Mouse (Mus musculus) intestine, embryonic 14.5 days (tissue): ENCODE measurements around the gene Brpf1. TPM values are rescaled to one million over a fixed set of nuclear protein-coding genes. Genes with fewer than 3 reads are reported as not detected.

Experiments
- ATAC-seq: fragments of 200-750 bp; cut with Nextera tagmentation; replicated peaks from 2 replicates; pipeline ENCODE4 v1.8.0; 2017; ENCODE audit warnings: low read depth, moderate number of reproducible peaks, moderate TSS enrichment, moderate library complexity; ENCODE audit not compliant: low FRiP score, low TSS enrichment
- DNase-seq: peaks from one replicate; pipeline ENCODE4 v3.0.0-alpha.2; 2018; ENCODE audit warnings: low spot score
- H3K27ac ChIP-seq: fragments of 300-500 bp; sonication (generic); 2 replicates; pipeline ENCODE4 v1.5.1; 2014; ENCODE audit warnings: low read depth, mild to moderate bottlenecking, control low read depth
- H3K27me3 ChIP-seq: fragments of 300-500 bp; sonication (generic); replicated peaks from 2 replicates; pipeline ENCODE4 v1.6.1; 2014; ENCODE audit warnings: low read length, control low read depth; ENCODE audit not compliant: control insufficient read depth, insufficient read depth
- H3K36me3 ChIP-seq: fragments of 300-500 bp; sonication (generic); 2 replicates; pipeline ENCODE4 v1.6.1; 2014; ENCODE audit warnings: low read length, control low read depth; ENCODE audit not compliant: control insufficient read depth, insufficient read depth
- H3K4me1 ChIP-seq: fragments of 300-500 bp; sonication (generic); replicated peaks from 2 replicates; pipeline ENCODE4 v1.6.1; 2014; ENCODE audit warnings: low read length, control low read depth, mixed read lengths; ENCODE audit not compliant: control insufficient read depth, insufficient read depth
- H3K4me2 ChIP-seq: fragments of 300-500 bp; sonication (generic); 2 replicates; pipeline ENCODE4 v1.6.1; 2014; ENCODE audit warnings: low read length
- H3K4me3 ChIP-seq: fragments of 300-500 bp; sonication (generic); 2 replicates; pipeline ENCODE4 v1.5.1; 2014; ENCODE audit warnings: low read depth, low read length, control low read depth, mixed read lengths
- H3K9ac ChIP-seq: fragments of 300-500 bp; sonication (generic); 2 replicates; pipeline ENCODE4 v1.6.1; 2014; ENCODE audit warnings: mild to moderate bottlenecking, low read length
- H3K9me3 ChIP-seq: fragments of 300-500 bp; sonication (generic); 2 replicates; pipeline ENCODE4 v1.6.1; 2016; ENCODE audit warnings: low read length, control low read depth; ENCODE audit not compliant: control insufficient read depth
- WGBS: fragments of 180-500 bp; shearing (Covaris S2); extraction: QIAGEN DNeasy Blood & Tissue Kit; methylation state at CpG from one replicate; pipeline ENCODE4 v1.1.7; 2014; 5-methylcytosine and 5-hydroxymethylcytosine counted together
- polyA plus RNA-seq: library from polyadenylated mRNA; unstranded; fragments of >200 nt; fragmentation: Nextera tagmentation; extraction: Ambion mirVana; gene quantifications from 2 replicates; pipeline ENCODE4 v1.2.1, GENCODE M21; 2014

The Brpf1 gene
- polyA plus RNA-seq, result 21.0 and 21.6 TPM in 2 replicates

GRCm38 (mm10) chr6:113306986-113307349 lies at the start of gene Brpf1:
Gene Brpf1 (plus strand): TSS chr6:113307137.
- Histone ChIP-seq H3K4me1 (peaks cover 13% of the 10 kb centered on the region), H3K27ac (peak within 1 kb of the TSS; percentile 99), H3K9me3 (no peaks in the 10 kb centered on the region), H3K36me3 (peaks cover 18% of the 10 kb centered on the region), H3K4me2 (peak within 1 kb of the TSS; percentile 65), H3K9ac (peak within 1 kb of the TSS; percentile 96), H3K4me3 (peak within 1 kb of the TSS; percentile 94), H3K27me3 (no peaks in the 10 kb centered on the region)
- ATAC-seq, result peak; percentile 68
- WGBS, result 0% methylated on average over 31 of the region's 32 CpGs
- DNase-seq, result no peak

- no peak overlapping the region for H3K9ac ChIP-seq
- H3K9me3 ChIP-seq, result no peaks in the 10 kb centered on the region
- H3K4me3 ChIP-seq, result no peak overlapping the region
- ATAC-seq, result no peak
- peaks cover 83% of the 10 kb centered on the region for H3K36me3 ChIP-seq
- H3K4me2 ChIP-seq, result no peak overlapping the region
- WGBS, result 83% methylated on average over 8 of the region's 8 CpGs
- no peaks in the 10 kb centered on the region for H3K4me1 ChIP-seq
- no peak for DNase-seq
- no peak overlapping the region for H3K27ac ChIP-seq
- H3K27me3 ChIP-seq, result no peaks in the 10 kb centered on the region
Observed at GRCm38 (mm10) chr6:113261174-113261858, 45.6 kb upstream of the Brpf1 start.

GRCm38 (mm10) chr6:113263531-113263930 lies 43.4 kb upstream of the Brpf1 start:
- no peak for DNase-seq
- Histone ChIP-seq H3K27ac (no peak overlapping the region), H3K4me2 (no peak overlapping the region), H3K27me3 (no peaks in the 10 kb centered on the region), H3K4me1 (no peaks in the 10 kb centered on the region), H3K36me3 (peaks cover 90% of the 10 kb centered on the region), H3K9ac (no peak overlapping the region), H3K9me3 (no peaks in the 10 kb centered on the region), H3K4me3 (no peak overlapping the region)
- ATAC-seq, result no peak
- WGBS, result 91% methylated on average over 6 of the region's 6 CpGs

GRCm38 (mm10) chr6:113264429-113264828 lies 42.5 kb upstream of the Brpf1 start:
- Histone ChIP-seq H3K27me3 (no peaks in the 10 kb centered on the region), H3K36me3 (peaks cover 90% of the 10 kb centered on the region), H3K4me1 (no peaks in the 10 kb centered on the region), H3K4me3 (no peak overlapping the region), H3K9me3 (no peaks in the 10 kb centered on the region), H3K4me2 (no peak overlapping the region), H3K9ac (no peak overlapping the region), H3K27ac (no peak overlapping the region)
- ATAC-seq, result no peak
- no peak for DNase-seq
- WGBS, result 90% methylated on average over 8 of the region's 8 CpGs

GRCm38 (mm10) chr6:113266996-113267655 lies 39.8 kb upstream of the Brpf1 start:
- Histone ChIP-seq H3K4me1 (no peaks in the 10 kb centered on the region), H3K4me3 (no peak overlapping the region), H3K27ac (no peak overlapping the region), H3K36me3 (peaks cover 91% of the 10 kb centered on the region), H3K9ac (no peak overlapping the region), H3K27me3 (no peaks in the 10 kb centered on the region), H3K4me2 (no peak overlapping the region), H3K9me3 (no peaks in the 10 kb centered on the region)
- ATAC-seq, result no peak
- 89% methylated on average over 7 of the region's 7 CpGs for WGBS
- DNase-seq, result no peak

- 82% methylated on average over 1 of the region's 1 CpGs for WGBS
- DNase-seq (no peak), ATAC-seq (no peak)
- no peaks in the 10 kb centered on the region for H3K9me3 ChIP-seq
- H3K4me1 ChIP-seq, result no peaks in the 10 kb centered on the region
- H3K36me3 ChIP-seq, result peaks cover 91% of the 10 kb centered on the region
- no peaks in the 10 kb centered on the region for H3K27me3 ChIP-seq
- no peak overlapping the region for H3K27ac ChIP-seq
- H3K9ac ChIP-seq, result no peak overlapping the region
- no peak overlapping the region for H3K4me2 ChIP-seq
- H3K4me3 ChIP-seq, result no peak overlapping the region
Observed at GRCm38 (mm10) chr6:113267988-113268387, 38.9 kb upstream of the Brpf1 start.

- Histone ChIP-seq H3K27me3 (no peaks in the 10 kb centered on the region), H3K27ac (no peak overlapping the region), H3K4me2 (no peak overlapping the region), H3K36me3 (peaks cover 87% of the 10 kb centered on the region), H3K4me3 (no peak overlapping the region), H3K4me1 (no peaks in the 10 kb centered on the region), H3K9me3 (no peaks in the 10 kb centered on the region), H3K9ac (no peak overlapping the region)
- ATAC-seq (no peak), DNase-seq (no peak)
- 76% methylated on average over 3 of the region's 3 CpGs for WGBS
Observed at GRCm38 (mm10) chr6:113272365-113272764, 34.6 kb upstream of the Brpf1 start.

- no peak for DNase-seq
- no peak overlapping the region for H3K4me2 ChIP-seq
- H3K9me3 ChIP-seq, result no peaks in the 10 kb centered on the region
- no peak overlapping the region for H3K9ac ChIP-seq
- no peak overlapping the region for H3K4me3 ChIP-seq
- no peak overlapping the region for H3K27ac ChIP-seq
- no peak for ATAC-seq
- peaks cover 46% of the 10 kb centered on the region for H3K36me3 ChIP-seq
- peaks cover 3% of the 10 kb centered on the region; the same call in 1 of the 2 replicates for H3K27me3 ChIP-seq
- no peaks in the 10 kb centered on the region for H3K4me1 ChIP-seq
- WGBS, result 74% methylated on average over 4 of the region's 4 CpGs
Observed at GRCm38 (mm10) chr6:113276846-113277245, 30.1 kb upstream of the Brpf1 start.

GRCm38 (mm10) chr6:113281676-113282075 lies 25.3 kb upstream of the Brpf1 start:
- no peak overlapping the region for H3K4me2 ChIP-seq
- DNase-seq, result no peak
- 69% methylated on average over 6 of the region's 6 CpGs for WGBS

More at GRCm38 (mm10) chr6:113281676-113282075, 25.3 kb upstream of the Brpf1 start:
- Histone ChIP-seq H3K4me1 (no peaks in the 10 kb centered on the region), H3K9ac (no peak overlapping the region), H3K27me3 (peaks cover 34% of the 10 kb centered on the region), H3K36me3 (peaks cover 10% of the 10 kb centered on the region; the same call in 1 of the 2 replicates), H3K27ac (no peak overlapping the region), H3K9me3 (no peaks in the 10 kb centered on the region), H3K4me3 (no peak overlapping the region)
- peak; percentile 38; the same call in 1 of the 2 replicates for ATAC-seq
